Mouse (Mus musculus) midbrain, embryonic 16.5 days (tissue): ENCODE measurements around the gene Fam71f2. TPM values are rescaled to one million over a fixed set of nuclear protein-coding genes. Genes with fewer than 3 reads are reported as not detected.

ENCODE experiments used
- ATAC-seq: fragments of 200-750 bp; cut with Nextera tagmentation; 2 replicates; pipeline ENCODE4 v1.8.0; 2017; ENCODE audit warnings: moderate TSS enrichment
- H3K27ac ChIP-seq: fragments of 300-500 bp; sonication (generic); 2 replicates; pipeline ENCODE4 v1.5.1; 2014; ENCODE audit warnings: mild to moderate bottlenecking, low read length, mixed read lengths
- H3K27me3 ChIP-seq: fragments of 300-500 bp; sonication (generic); 2 replicates; pipeline ENCODE4 v1.6.1; 2014; ENCODE audit warnings: low read depth, low read length, mixed read lengths; ENCODE audit not compliant: control insufficient read depth, insufficient read depth
- H3K36me3 ChIP-seq: fragments of 300-500 bp; sonication (generic); 2 replicates; pipeline ENCODE4 v1.6.1; 2014; ENCODE audit warnings: mild to moderate bottlenecking, low read length, moderate library complexity, mixed read lengths; ENCODE audit not compliant: control insufficient read depth, insufficient read depth
- H3K4me1 ChIP-seq: fragments of 300-500 bp; sonication (generic); 2 replicates; pipeline ENCODE4 v1.6.1; 2014; ENCODE audit warnings: mild to moderate bottlenecking, low read length, mixed read lengths; ENCODE audit not compliant: control insufficient read depth, insufficient read depth
- H3K4me2 ChIP-seq: fragments of 300-500 bp; sonication (generic); 2 replicates; pipeline ENCODE4 v1.6.1; 2014; ENCODE audit warnings: mild to moderate bottlenecking, low read length, mixed read lengths
- H3K4me3 ChIP-seq: fragments of 300-500 bp; sonication (generic); 2 replicates; pipeline ENCODE4 v1.5.1; 2014; ENCODE audit warnings: low read depth, mild to moderate bottlenecking, low read length, moderate library complexity, mixed read lengths
- H3K9ac ChIP-seq: fragments of 300-500 bp; sonication (generic); 2 replicates; pipeline ENCODE4 v1.6.1; 2014; ENCODE audit warnings: low read depth, low read length, mixed read lengths
- H3K9me3 ChIP-seq: fragments of 300-500 bp; sonication (generic); replicated peaks from 2 replicates; pipeline ENCODE4 v1.6.1; 2014; ENCODE audit warnings: mild to moderate bottlenecking, low read length, mixed read lengths; ENCODE audit not compliant: control insufficient read depth, poor library complexity, severe bottlenecking
- WGBS: fragments of 180-500 bp; shearing (Covaris S2); extraction: QIAGEN DNeasy Blood & Tissue Kit; methylation state at CpG from one replicate; pipeline ENCODE4 v1.1.7; 2014; 5-methylcytosine and 5-hydroxymethylcytosine counted together
- polyA plus RNA-seq: library from polyadenylated mRNA; unstranded; fragments of >200 nt; fragmentation: Nextera tagmentation; extraction: Ambion mirVana; gene quantifications from 2 replicates; pipeline ENCODE4 v1.2.1, GENCODE M21; 2015

The Fam71f2 gene
- polyA plus RNA-seq, 1 experiment from 2014 or later: 0.80 TPM

DNA sequence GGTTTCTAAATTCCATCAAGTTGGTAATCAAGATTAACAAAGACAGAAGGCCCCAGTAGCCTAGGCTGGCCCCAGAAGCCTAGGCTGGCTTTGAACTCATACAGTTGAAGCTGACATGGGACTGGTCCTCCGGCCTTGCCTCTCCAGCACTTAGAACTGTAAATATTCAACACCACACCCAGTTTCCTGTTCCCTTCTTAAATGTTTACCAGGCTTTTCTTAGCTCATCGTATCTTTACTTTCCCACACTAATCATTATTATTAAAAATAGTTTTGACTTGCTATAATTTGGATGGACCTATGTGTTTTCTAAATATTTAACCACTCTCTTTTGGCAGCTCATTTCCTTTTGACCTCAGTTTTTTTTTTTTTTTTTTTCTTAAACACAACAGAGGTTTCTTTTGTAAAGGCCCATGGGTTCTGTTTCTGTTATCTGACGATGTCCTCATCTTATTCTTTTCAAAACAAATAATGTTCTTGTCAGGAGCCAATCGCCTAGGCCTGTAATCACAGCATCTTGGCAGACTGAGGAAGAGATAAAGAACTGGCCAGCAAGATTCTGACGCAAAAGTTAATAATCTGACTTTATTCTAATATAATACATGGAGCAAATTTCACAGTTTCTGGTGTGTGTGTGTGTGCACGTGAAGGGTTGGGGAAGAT lies 10.3 kb upstream of the Fam71f2 start:
- Histone ChIP-seq H3K4me2 (no peak overlapping the region), H3K9ac (no peak overlapping the region), H3K36me3 (no peaks in the 10 kb centered on the region), H3K27ac (no peak overlapping the region), H3K4me3 (no peak overlapping the region), H3K27me3 (no peaks in the 10 kb centered on the region), H3K9me3 (no peaks in the 10 kb centered on the region), H3K4me1 (peaks cover 10% of the 10 kb centered on the region)
- 80% methylated on average over 6 of the region's 6 CpGs for WGBS
- ATAC-seq: no peak

DNA sequence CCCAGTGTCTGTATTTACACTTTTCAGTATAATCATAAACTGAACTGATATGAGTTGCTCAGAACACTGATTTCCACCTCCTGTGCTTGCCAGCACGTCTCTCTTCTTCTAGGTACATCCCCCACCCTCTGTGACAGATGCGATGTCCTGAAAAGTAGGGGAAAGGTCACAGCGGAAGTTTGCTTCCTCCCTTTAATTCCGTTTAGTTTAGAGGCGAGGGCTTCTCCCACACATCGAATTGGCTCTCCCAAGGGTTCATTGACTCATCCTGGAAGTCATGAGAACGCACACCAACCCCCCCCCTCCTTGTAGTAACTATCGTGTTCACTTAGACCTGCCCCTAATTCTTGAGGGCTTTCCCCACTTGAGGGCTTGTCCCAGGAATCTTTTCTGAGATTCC lies 8.4 kb upstream of the Fam71f2 start:
- no peak overlapping the region for H3K4me3 ChIP-seq
- WGBS: 21% methylated on average over 8 of the region's 8 CpGs

DNA sequence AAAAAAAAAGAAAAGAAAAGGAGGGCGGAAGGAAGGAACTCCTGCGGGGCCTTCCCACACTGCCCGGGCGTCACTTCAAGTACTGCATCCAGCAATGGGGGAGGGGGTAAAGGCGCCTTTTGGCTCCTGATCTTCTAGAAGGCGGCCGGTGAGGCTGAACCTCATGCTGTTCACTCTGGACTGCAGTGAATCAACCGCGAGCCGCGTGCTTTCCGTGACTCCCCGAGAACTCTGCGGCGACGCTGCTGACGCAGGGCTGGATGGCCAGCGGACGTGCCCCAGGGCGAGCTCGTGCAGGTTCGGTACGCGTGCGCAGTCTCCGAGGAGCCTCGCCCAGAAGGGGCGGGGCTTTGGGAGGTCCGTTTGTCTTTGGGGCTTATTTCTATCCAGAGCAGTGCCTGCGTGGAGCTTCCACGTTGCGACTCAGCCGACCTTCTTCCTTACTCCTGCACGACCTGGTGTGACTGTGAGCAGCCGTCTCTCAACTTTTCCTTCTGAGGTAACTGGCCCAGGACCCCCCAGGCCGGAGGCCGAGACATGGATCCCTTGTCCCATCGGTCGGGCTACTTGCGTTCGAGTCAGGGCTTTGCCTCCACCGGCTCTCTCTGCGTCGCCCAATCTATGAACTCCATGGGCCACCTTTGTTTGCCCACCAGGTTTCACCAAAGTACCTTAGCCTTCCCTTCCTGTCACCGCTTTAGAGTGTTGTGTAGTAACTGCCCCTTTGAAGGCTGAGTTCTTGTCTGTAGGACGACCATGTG lies 6.9 kb upstream of the Fam71f2 start, which contains the start of gene Hilpda:
Gene Hilpda, plus strand, starts transcription at position 177 of the 761 bp plus-strand sequence.
- peak within 1 kb of the TSS; percentile 72 for H3K4me3 ChIP-seq
- H3K27me3 ChIP-seq: no peaks in the 10 kb centered on the region
- peak within 1 kb of the TSS; percentile 87 for H3K4me2 ChIP-seq
- peak; percentile 97 for ATAC-seq
- no peaks in the 10 kb centered on the region for H3K36me3 ChIP-seq
- no peaks in the 10 kb centered on the region for H3K9me3 ChIP-seq
- H3K27ac ChIP-seq: peak within 1 kb of the TSS; percentile 55
- peak within 1 kb of the TSS; percentile 85 for H3K9ac ChIP-seq
- under 1% methylated on average over 45 of the region's 46 CpGs for WGBS
- H3K4me1 ChIP-seq: peaks cover 10% of the 10 kb centered on the region

More for the DNA sequence above, 8.4 kb upstream of the Fam71f2 start:
- Histone ChIP-seq H3K27me3 (no peaks in the 10 kb centered on the region), H3K4me2 (no peak overlapping the region), H3K27ac (no peak overlapping the region), H3K4me1 (peaks cover 10% of the 10 kb centered on the region), H3K36me3 (no peaks in the 10 kb centered on the region), H3K9ac (no peak overlapping the region), H3K9me3 (no peaks in the 10 kb centered on the region)
- ATAC-seq: no peak

DNA sequence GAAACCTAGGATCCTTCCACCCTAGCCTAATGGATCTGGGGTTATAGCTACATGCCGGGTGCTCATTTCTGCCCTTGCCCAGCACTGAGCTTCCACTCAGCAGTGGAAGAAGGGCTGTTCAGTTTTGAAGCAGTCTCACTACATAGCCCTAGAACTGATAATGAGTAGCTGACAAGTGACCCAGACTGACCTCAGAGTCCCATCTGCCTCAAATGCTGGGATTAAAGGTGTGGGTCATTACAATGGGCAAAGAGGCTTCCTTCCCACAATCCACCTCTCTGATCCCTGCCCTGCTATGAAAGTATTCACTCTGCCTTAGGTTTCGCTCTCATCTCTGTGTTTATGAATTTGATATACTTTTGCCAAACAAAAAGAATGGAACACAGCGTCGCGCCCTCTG lies 2.6 kb upstream of the Fam71f2 start:
- 90% methylated on average over 5 of the region's 5 CpGs for WGBS
- no peak overlapping the region for H3K27ac ChIP-seq
- no peak overlapping the region for H3K9ac ChIP-seq
- H3K36me3 ChIP-seq: no peaks in the 10 kb centered on the region
- H3K4me3 ChIP-seq: no peak overlapping the region
- H3K27me3 ChIP-seq: no peaks in the 10 kb centered on the region
- peaks cover 10% of the 10 kb centered on the region for H3K4me1 ChIP-seq
- H3K9me3 ChIP-seq: no peaks in the 10 kb centered on the region
- H3K4me2 ChIP-seq: no peak overlapping the region
- no peak for ATAC-seq

DNA sequence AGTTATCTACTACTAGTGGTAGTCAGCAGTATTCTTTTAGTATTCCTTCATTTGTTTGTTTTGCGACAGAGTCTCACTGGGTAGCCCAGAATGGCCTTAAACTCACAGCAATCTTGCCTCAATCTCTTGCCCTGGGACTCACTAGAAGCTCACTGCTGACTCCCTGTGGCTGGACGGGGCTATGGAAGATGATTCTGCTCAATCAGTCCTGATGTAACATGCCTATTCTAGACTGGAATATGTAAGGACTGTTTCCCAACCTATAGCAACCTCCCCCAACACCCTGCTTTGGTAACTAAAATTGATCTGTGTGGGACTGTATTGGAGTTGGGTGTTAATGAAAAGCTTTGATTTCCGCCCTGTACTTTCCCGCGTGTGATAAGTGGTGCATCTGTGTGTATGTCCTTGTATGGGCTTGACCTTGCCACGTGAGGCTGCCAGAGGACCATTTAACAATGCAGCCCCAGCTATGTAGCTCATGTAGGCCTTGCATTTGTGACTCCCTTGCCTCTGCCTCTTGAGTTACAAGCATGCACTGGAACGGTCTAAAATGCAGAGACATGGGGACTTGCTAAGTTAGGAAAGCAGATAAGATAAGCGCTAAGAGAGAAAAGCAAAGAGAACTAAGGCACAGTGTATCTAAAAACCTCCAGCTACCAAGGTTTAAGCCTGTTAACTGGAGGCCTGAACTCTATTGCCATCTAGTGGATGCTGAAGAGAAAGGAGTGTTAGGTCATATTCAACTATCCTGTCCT lies 703 bp upstream of the Fam71f2 start:
- Histone ChIP-seq H3K36me3 (no peaks in the 10 kb centered on the region), H3K27ac (no peak overlapping the region), H3K4me2 (no peak overlapping the region), H3K4me3 (no peak overlapping the region), H3K9me3 (no peaks in the 10 kb centered on the region), H3K9ac (no peak overlapping the region), H3K27me3 (no peaks in the 10 kb centered on the region), H3K4me1 (peaks cover 3% of the 10 kb centered on the region; the same call in 1 of the 2 replicates)
- peak; percentile 64; the same call in 1 of the 2 replicates for ATAC-seq
- 34% methylated on average over 8 of the region's 8 CpGs for WGBS

DNA sequence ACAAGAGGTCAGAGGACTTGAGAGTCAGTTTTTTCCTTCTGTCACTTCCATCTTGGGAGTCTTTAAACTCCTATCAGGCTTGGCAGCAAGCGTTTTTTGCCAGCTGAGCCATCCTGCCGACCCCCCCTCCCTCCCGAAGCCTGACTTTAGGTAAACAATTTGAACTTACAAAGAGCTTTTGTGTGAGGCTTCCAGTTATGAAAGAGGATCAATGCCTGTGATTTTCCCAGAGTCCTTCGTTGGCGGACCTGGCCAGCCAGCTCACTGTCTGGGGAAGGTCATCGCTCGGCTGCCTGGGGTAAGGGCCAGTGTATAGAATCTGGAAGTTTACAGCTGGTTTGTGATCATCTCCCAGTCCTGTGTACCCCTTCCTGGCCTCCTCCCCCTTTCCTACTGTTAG lies 1.3 kb downstream of the Fam71f2 start:
- no peaks in the 10 kb centered on the region for H3K9me3 ChIP-seq
- H3K4me3 ChIP-seq: no peak overlapping the region
- H3K27ac ChIP-seq: no peak overlapping the region
- no peaks in the 10 kb centered on the region for H3K27me3 ChIP-seq
- WGBS: 24% methylated on average over 7 of the region's 7 CpGs
- H3K9ac ChIP-seq: no peak overlapping the region
- H3K4me1 ChIP-seq: no peaks in the 10 kb centered on the region
- H3K4me2 ChIP-seq: no peak overlapping the region
- no peaks in the 10 kb centered on the region for H3K36me3 ChIP-seq
- ATAC-seq: no peak

DNA sequence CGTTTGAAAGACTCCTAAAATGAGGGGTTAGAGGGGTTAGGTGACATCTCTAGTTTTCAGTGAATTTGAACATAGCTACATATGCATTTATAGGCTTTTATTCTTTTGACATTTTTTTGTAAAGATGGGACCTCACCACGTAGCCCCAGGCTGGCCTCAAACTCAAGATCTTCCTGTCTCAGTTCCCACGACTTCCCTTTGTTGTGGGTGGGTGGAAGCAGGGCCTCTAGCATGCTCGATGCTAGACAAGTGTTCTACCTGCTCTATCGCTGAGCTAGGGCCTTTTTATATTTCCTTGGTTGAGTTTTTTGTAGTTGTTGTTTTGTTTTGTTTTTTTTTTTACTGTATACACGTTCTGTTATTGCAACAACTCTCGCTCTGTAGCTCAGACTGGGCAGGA lies 7.5 kb downstream of the Fam71f2 start:
- no peaks in the 10 kb centered on the region for H3K27me3 ChIP-seq
- H3K9me3 ChIP-seq: no peaks in the 10 kb centered on the region
- no peak overlapping the region for H3K27ac ChIP-seq
- no peaks in the 10 kb centered on the region for H3K36me3 ChIP-seq
- no peak overlapping the region for H3K4me3 ChIP-seq
- no peak overlapping the region for H3K4me2 ChIP-seq
- H3K9ac ChIP-seq: no peak overlapping the region
- no peaks in the 10 kb centered on the region for H3K4me1 ChIP-seq
- 76% methylated on average over 7 of the region's 7 CpGs for WGBS
- ATAC-seq: no peak

DNA sequence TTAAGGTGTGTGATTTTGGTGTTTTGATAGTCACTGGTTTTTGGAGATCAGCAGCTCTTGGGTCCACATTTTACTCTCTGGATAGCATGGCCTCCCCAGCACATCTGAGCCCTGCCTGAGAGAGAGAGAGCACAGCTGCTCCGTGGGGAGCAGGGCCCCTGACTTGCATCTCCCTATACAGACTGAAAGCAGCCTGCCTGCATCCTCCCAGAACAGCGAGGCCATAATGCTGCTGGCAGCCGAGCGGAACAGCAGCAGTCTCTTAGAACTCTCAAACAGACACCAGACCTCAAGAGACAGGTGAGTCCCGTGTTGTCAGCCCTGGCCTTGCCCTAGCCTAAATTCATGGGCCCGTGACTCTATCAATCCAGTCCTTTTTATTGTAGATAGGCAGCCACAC lies 8.1 kb downstream of the Fam71f2 start:
- no peak overlapping the region for H3K27ac ChIP-seq
- no peak for ATAC-seq
- 20% methylated on average over 6 of the region's 6 CpGs for WGBS
- no peaks in the 10 kb centered on the region for H3K4me1 ChIP-seq
- H3K4me3 ChIP-seq: no peak overlapping the region
- no peak overlapping the region for H3K9ac ChIP-seq
- no peaks in the 10 kb centered on the region for H3K27me3 ChIP-seq
- no peaks in the 10 kb centered on the region for H3K9me3 ChIP-seq
- H3K4me2 ChIP-seq: no peak overlapping the region
- H3K36me3 ChIP-seq: no peaks in the 10 kb centered on the region

DNA sequence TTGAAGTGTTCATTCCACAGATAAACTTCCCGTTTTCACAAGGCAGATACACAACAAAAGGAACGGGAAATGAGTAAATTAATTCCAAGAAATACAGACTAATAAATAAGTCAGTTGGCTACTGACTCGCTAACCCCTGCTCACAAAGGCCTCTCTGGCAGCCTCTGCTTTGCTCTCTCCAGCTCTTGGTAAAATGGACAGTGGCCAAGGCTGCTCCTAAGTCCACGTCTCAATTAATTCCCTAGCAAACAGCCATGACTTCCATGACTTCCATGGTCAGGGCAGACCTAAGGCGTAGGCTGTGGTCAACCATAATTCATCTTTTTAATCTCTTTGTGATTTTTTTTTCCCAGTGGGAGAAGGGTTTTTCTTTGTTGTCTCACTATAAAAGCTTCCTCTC lies 8.6 kb downstream of the Fam71f2 start:
- Histone ChIP-seq H3K27me3 (no peaks in the 10 kb centered on the region), H3K4me2 (no peak overlapping the region), H3K36me3 (no peaks in the 10 kb centered on the region), H3K9me3 (no peaks in the 10 kb centered on the region), H3K9ac (no peak overlapping the region), H3K4me1 (no peaks in the 10 kb centered on the region), H3K27ac (no peak overlapping the region), H3K4me3 (no peak overlapping the region)
- 27% methylated on average over 5 of the region's 5 CpGs for WGBS
- no peak for ATAC-seq
